10 mouse cellular contexts compared by ENCODE assay signal in genomic region chr2:112765046-112765445, GRCm38 (mm10).
DNase-seq lines count a peak whose midpoint lies in the region; ATAC-seq and TF ChIP-seq lines count a peak whose summit lies in the region.
"Had no signal": no experiment of that assay in that cellular context is flagged by ENCODE, and none has a peak within 500 bp of the region (broad histone marks: within the 10 kb centered on the region; RNA-seq: fewer than 3 reads in every experiment).

No protein-coding gene starts in this region.

- no peaks in the 10 kb centered on the region for H3K9me3 ChIP-seq in hindbrain, postnatal 0 days (ENCODE audit: low read length)
- no peaks in the 10 kb centered on the region for H3K9me3 ChIP-seq in hindbrain, embryonic 16.5 days (ENCODE audit: control insufficient read depth, low read length)
- H3K9me3 ChIP-seq: embryonic facial prominence, embryonic 12.5 days; neural tube, embryonic 13.5 days had no signal

- WGBS in hindbrain, postnatal 0 days = 68% methylated on average over 5 of the region's 5 CpGs
- WGBS in hindbrain, embryonic 16.5 days = 64% methylated on average over 5 of the region's 5 CpGs
- 52% methylated on average over 5 of the region's 5 CpGs for WGBS in liver, adult 2 months

- H3K79me2 ChIP-seq in liver, adult 2 months (ENCODE audit: control insufficient read depth, insufficient read depth, low read length) = no peaks in the 10 kb centered on the region

- peak; percentile 39 for DNase-seq in hindbrain, postnatal 0 days (ENCODE audit: low spot score)
- DNase-seq in 3T3-L1 (ENCODE audit: low read depth, low spot score) (peak; percentile 53), adipocyte (ENCODE audit: low spot score) (no peak)
- peak; percentile 16 to 53 for DNase-seq in CD8-positive naive resting alpha-beta T cell, adult 2 months (ENCODE audit: low read depth in 2 of 2, low spot score in 2 of 2)
- peak; percentile 12 for DNase-seq in c-Kit-positive CD71-negative TER-119-negative erythroid progenitor cells, embryonic 14.5 days (ENCODE audit: low read depth)
- no peak for DNase-seq in liver, adult 2 months (ENCODE audit: extremely low read depth, low read depth, low spot score)
- DNase-seq in thymus, postnatal 4 days = peak; percentile 59

- ATAC-seq in hindbrain, postnatal 0 days = no peak
- ATAC-seq in hindbrain, embryonic 16.5 days = no peak

- no peaks in the 10 kb centered on the region for H3K4me1 ChIP-seq in hindbrain, postnatal 0 days (ENCODE audit: insufficient read depth, low read length)
- H3K4me1 ChIP-seq in hindbrain, embryonic 16.5 days (ENCODE audit: control insufficient read depth, insufficient read depth, low read depth, low read length) = no peaks in the 10 kb centered on the region
- no peaks in the 10 kb centered on the region for H3K4me1 ChIP-seq in liver, adult 2 months (ENCODE audit: control insufficient read depth, insufficient read depth, low read length)
- H3K4me1 ChIP-seq: embryonic facial prominence, embryonic 12.5 days; neural tube, embryonic 13.5 days had no signal

- H3K27me3 ChIP-seq in hindbrain, postnatal 0 days (ENCODE audit: insufficient read depth, low read length) = no peaks in the 10 kb centered on the region
- no peaks in the 10 kb centered on the region for H3K27me3 ChIP-seq in hindbrain, embryonic 16.5 days (replicated peaks; ENCODE audit: control insufficient read depth, insufficient read depth, low read length)
- no peaks in the 10 kb centered on the region for H3K27me3 ChIP-seq in liver, adult 2 months (ENCODE audit: control insufficient read depth, insufficient read depth, low read length)
- H3K27me3 ChIP-seq: embryonic facial prominence, embryonic 12.5 days; neural tube, embryonic 13.5 days had no signal

- no peak overlapping the region for H3K4me3 ChIP-seq in hindbrain, postnatal 0 days (ENCODE audit: low read length)
- H3K4me3 ChIP-seq in hindbrain, embryonic 16.5 days (ENCODE audit: low read length) = no peak overlapping the region
- no peak overlapping the region for H3K4me3 ChIP-seq in liver, adult 2 months (ENCODE audit: insufficient read depth, low read depth, low read length)
- H3K4me3 ChIP-seq: embryonic facial prominence, embryonic 12.5 days; neural tube, embryonic 13.5 days had no signal

- TF ChIP-seq CTCF in hindbrain, postnatal 0 days (IDR thresholded peaks at IDR 0.05; ENCODE audit: low read depth) = peak; percentile 60
- peak; percentile 37; the same call in 1 of the 2 replicates for TF ChIP-seq CTCF in liver, adult 2 months (IDR thresholded peaks at IDR 0.05; ENCODE audit: low read depth, low read length)

- no peak overlapping the region for H3K4me2 ChIP-seq in hindbrain, postnatal 0 days (ENCODE audit: low read depth, low read length)
- H3K4me2 ChIP-seq in hindbrain, embryonic 16.5 days (ENCODE audit: low read length) = no peak overlapping the region
- H3K4me2 ChIP-seq: embryonic facial prominence, embryonic 12.5 days; neural tube, embryonic 13.5 days had no signal

- H3K27ac ChIP-seq in hindbrain, postnatal 0 days = no peak overlapping the region
- H3K27ac ChIP-seq in hindbrain, embryonic 16.5 days (ENCODE audit: low read depth, low read length) = no peak overlapping the region
- H3K27ac ChIP-seq in liver, adult 2 months (replicated peaks; ENCODE audit: insufficient read depth, low read depth, low read length) = no peak overlapping the region
- H3K27ac ChIP-seq: embryonic facial prominence, embryonic 12.5 days; neural tube, embryonic 13.5 days had no signal

- TF ChIP-seq POLR2A in liver, adult 2 months (IDR thresholded peaks at IDR 0.05; ENCODE audit: extremely low read depth, insufficient read depth, low read length) = no peak

- no peaks in the 10 kb centered on the region for H3K36me3 ChIP-seq in hindbrain, postnatal 0 days (ENCODE audit: insufficient read depth, low read length)
- no peaks in the 10 kb centered on the region for H3K36me3 ChIP-seq in hindbrain, embryonic 16.5 days (ENCODE audit: control insufficient read depth, insufficient read depth, low read length)
- H3K36me3 ChIP-seq in liver, adult 2 months (ENCODE audit: control insufficient read depth, insufficient read depth, low read length) = no peaks in the 10 kb centered on the region
- H3K36me3 ChIP-seq: embryonic facial prominence, embryonic 12.5 days; neural tube, embryonic 13.5 days had no signal

- no peak overlapping the region for H3K9ac ChIP-seq in hindbrain, postnatal 0 days (replicated peaks; ENCODE audit: low read length)
- no peak overlapping the region for H3K9ac ChIP-seq in hindbrain, embryonic 16.5 days (ENCODE audit: low read depth, low read length)
- no peak overlapping the region for H3K9ac ChIP-seq in liver, adult 2 months (ENCODE audit: low read depth, low read length)
- H3K9ac ChIP-seq: embryonic facial prominence, embryonic 12.5 days; neural tube, embryonic 13.5 days had no signal

Comparison
In these comparisons a context has a peak if more than half of its experiments do, and no peak if none do; other contexts are left out.
1. DNase-seq: peak in hindbrain, postnatal 0 days (single experiment), 3T3-L1 (single experiment), CD8-positive naive resting alpha-beta T cell, adult 2 months (2 of 2), c-Kit-positive CD71-negative TER-119-negative erythroid progenitor cells, embryonic 14.5 days (single experiment) and thymus, postnatal 4 days (single experiment); none in liver, adult 2 months (single experiment) and adipocyte (single experiment).